Mouse (Mus musculus) neural tube, embryonic 14.5 days (tissue): ENCODE measurements at regions not wholly inside any gene's neighbourhood (a gene's known extent, or its start where the extent isn't known, plus 50 kb on each side); places are given as distances from the start of the nearest gene placed in this dataset.

Source experiments
- ATAC-seq: fragments of 200-750 bp; cut with Nextera tagmentation; 2 replicates; pipeline ENCODE4 v1.8.0; 2017; ENCODE audit warnings: low read depth, mild to moderate bottlenecking, moderate TSS enrichment, moderate library complexity
- H3K27ac ChIP-seq: fragments of 300-500 bp; sonication (generic); 2 replicates; pipeline ENCODE4 v1.5.1; 2014; ENCODE audit warnings: low read depth, mild to moderate bottlenecking, control low read depth, low read length, moderate library complexity, mixed read lengths
- H3K27me3 ChIP-seq: fragments of 300-500 bp; sonication (generic); 2 replicates; pipeline ENCODE4 v1.6.1; 2014; ENCODE audit warnings: low read length; ENCODE audit not compliant: control insufficient read depth, insufficient read depth
- H3K36me3 ChIP-seq: fragments of 300-500 bp; sonication (generic); 2 replicates; pipeline ENCODE4 v1.6.1; 2014; ENCODE audit warnings: low read length, mixed read lengths; ENCODE audit not compliant: control insufficient read depth, insufficient read depth
- H3K4me1 ChIP-seq: fragments of 300-500 bp; sonication (generic); 2 replicates; pipeline ENCODE4 v1.6.1; 2014; ENCODE audit warnings: low read length; ENCODE audit not compliant: control insufficient read depth, insufficient read depth
- H3K4me2 ChIP-seq: fragments of 300-500 bp; sonication (generic); 2 replicates; pipeline ENCODE4 v1.6.1; 2014; ENCODE audit warnings: mild to moderate bottlenecking, low read depth, low read length, control low read depth
- H3K4me3 ChIP-seq: fragments of 300-500 bp; sonication (generic); 2 replicates; pipeline ENCODE4 v1.5.1; 2014; ENCODE audit warnings: low read depth, low read length, control low read depth, mixed read lengths
- H3K9ac ChIP-seq: fragments of 300-500 bp; sonication (generic); replicated peaks from 2 replicates; pipeline ENCODE4 v1.6.1; 2014; ENCODE audit warnings: low read depth, mild to moderate bottlenecking, control low read depth, low read length, mixed read lengths
- H3K9me3 ChIP-seq: fragments of 300-500 bp; sonication (generic); 2 replicates; pipeline ENCODE4 v1.6.1; 2016; ENCODE audit warnings: low read length; ENCODE audit not compliant: control insufficient read depth
- WGBS: fragments of 180-500 bp; shearing (Covaris S2); extraction: QIAGEN DNeasy Blood & Tissue Kit; methylation state at CpG from one replicate; pipeline ENCODE4 v1.1.7; 2014; 5-methylcytosine and 5-hydroxymethylcytosine counted together

DNA sequence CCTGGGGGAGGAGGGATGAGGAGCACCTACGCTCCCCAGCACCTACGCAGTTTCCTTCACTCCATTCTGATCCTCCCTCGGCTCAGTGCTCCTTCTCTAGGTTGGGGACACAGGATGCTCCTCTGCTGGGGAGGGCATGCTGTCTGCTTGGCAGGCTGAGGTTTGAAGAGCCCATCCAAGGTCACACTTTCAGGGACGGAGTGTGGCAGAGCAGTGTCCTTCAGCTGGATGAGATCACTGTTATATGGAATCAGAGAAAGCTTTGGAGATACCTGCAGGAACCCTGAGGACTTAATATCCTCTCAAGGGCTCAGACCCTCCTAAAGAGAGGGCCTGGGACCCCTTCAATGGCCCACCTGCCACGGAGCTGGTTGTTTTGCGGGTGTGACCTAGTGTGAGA, 60.5 kb downstream of the Klhdc7a start:
- Histone ChIP-seq H3K9ac (no peak overlapping the region), H3K36me3 (no peaks in the 10 kb centered on the region), H3K4me3 (no peak overlapping the region), H3K27ac (no peak overlapping the region), H3K4me2 (no peak overlapping the region), H3K4me1 (0 out of 2 replicates have a peak, but pooled peaks cover 3% of the 10 kb centered on the region), H3K27me3 (no peaks in the 10 kb centered on the region), H3K9me3 (no peaks in the 10 kb centered on the region)
- no peak for ATAC-seq
- WGBS = 90% methylated on average over 6 of the region's 6 CpGs

DNA sequence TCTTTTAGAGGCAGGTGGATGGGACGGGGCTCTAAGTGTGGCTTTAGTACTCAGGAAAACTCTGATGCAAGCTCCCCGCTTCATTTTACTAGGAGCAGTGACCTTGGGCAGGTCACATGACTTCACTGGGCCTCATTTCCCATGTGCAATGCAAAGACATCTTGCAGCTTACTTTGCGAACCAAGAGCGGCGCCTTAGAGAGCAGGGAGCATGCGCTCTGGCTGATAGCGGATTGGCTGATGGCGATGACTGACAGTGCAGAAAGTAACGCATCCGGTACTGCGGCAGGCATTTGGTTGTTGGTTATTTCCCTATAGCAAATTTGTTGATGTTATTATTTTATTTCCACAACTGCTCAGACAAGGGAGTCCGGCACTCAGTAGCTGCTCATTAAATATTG, 61.6 kb downstream of the Klhdc7a start:
- H3K36me3 ChIP-seq = no peaks in the 10 kb centered on the region
- no peak overlapping the region for H3K9ac ChIP-seq
- ATAC-seq = no peak
- no peak overlapping the region for H3K4me3 ChIP-seq
- no peak overlapping the region for H3K4me2 ChIP-seq
- 0 out of 2 replicates have a peak, but pooled peaks cover 3% of the 10 kb centered on the region for H3K4me1 ChIP-seq
- no peaks in the 10 kb centered on the region for H3K9me3 ChIP-seq
- 91% methylated on average over 12 of the region's 12 CpGs for WGBS
- H3K27me3 ChIP-seq = no peaks in the 10 kb centered on the region
- no peak overlapping the region for H3K27ac ChIP-seq

DNA sequence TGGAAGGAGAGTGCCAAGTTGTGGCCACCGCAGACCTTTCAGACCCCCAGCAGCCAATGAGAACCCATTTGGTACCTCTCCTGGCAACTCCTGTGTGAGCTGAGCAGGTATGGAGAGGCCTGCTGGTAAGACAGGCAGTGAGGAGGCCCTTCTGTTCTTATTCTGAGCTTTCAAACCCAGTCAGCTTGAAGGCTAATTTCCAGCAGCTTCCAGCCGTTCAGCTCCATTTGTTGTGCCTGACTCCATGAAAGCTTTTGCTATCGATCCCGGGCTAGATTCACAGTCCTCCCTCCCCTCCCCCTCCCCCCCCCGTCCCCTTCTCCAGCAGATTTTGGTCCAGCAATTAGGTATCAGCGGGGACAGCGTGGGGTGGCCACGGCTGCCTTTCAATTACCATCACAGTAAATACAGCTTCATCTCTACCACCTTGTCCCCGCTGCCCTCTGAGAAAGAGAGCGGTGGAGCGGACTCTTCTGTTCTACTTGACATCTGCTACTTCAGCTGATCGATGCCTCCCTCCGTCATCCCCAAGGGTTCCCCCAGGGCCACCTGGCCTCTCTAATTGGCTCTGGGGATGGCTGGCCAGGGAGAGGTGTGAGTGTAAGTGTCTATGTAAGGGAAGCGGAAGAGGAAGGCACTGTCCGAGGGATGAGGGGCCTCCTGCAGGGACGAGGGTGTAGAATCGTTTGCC, 62.6 kb downstream of the Klhdc7a start:
- H3K9ac ChIP-seq = no peak overlapping the region
- no peak overlapping the region for H3K4me2 ChIP-seq
- H3K27me3 ChIP-seq = no peaks in the 10 kb centered on the region
- H3K9me3 ChIP-seq = no peaks in the 10 kb centered on the region
- H3K36me3 ChIP-seq = no peaks in the 10 kb centered on the region
- no peak for ATAC-seq
- H3K4me3 ChIP-seq = no peak overlapping the region
- 25% methylated on average over 17 of the region's 17 CpGs for WGBS
- peak overlapping the region; percentile 44; the same call in 1 of the 2 replicates for H3K27ac ChIP-seq
- H3K4me1 ChIP-seq = 0 out of 2 replicates have a peak, but pooled peaks cover 3% of the 10 kb centered on the region

DNA sequence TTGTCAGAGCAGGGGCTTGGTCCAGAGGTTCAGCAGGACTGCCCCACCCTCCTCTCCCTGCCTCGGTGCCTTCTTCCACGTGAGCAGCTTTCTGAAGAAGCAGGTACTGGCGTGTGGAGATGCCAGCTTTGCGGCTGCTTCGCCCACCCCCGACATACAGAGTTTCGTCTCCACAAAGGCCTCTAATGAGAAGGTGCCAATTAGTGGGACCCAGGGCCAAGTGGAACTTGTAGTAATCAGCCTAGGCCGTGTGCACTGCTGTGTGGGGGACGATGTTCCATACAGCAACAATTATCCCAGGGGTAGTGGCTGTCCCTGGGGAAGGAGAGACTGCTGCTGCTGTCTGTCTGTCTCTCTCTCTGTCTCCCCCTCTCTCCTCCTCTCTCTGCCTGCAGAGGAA, 66.6 kb upstream of the Pax7 start:
- Histone ChIP-seq H3K4me3 (no peak overlapping the region), H3K27me3 (no peaks in the 10 kb centered on the region), H3K4me1 (no peaks in the 10 kb centered on the region), H3K27ac (no peak overlapping the region), H3K36me3 (no peaks in the 10 kb centered on the region), H3K9ac (no peak overlapping the region), H3K9me3 (no peaks in the 10 kb centered on the region), H3K4me2 (no peak overlapping the region)
- WGBS = 75% methylated on average over 9 of the region's 9 CpGs
- ATAC-seq = no peak

DNA sequence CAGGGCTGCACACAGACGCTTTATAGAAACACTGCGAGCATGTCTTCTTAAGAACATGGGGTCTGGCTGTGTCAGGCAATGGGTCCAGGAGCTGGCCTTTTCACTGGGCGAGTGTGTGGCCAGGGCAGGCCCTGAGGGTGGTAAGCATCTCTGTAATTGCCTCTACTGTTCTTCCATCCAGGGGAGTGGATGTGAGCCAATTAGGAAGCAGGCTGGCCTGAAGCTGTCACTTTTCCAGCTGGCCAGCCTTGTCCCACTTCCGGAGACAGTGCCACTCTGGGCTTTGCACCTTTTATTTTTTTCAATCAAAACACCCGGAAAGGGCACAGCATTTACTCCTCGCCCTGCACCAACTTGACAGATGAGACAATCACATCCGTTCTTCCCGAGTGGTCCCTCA, 66.1 kb upstream of the Pax7 start:
- Histone ChIP-seq H3K4me1 (no peaks in the 10 kb centered on the region), H3K9ac (no peak overlapping the region), H3K9me3 (no peaks in the 10 kb centered on the region), H3K4me3 (no peak overlapping the region), H3K27me3 (no peaks in the 10 kb centered on the region), H3K36me3 (no peaks in the 10 kb centered on the region), H3K4me2 (no peak overlapping the region), H3K27ac (no peak overlapping the region)
- no peak for ATAC-seq
- WGBS = 73% methylated on average over 8 of the region's 8 CpGs

DNA sequence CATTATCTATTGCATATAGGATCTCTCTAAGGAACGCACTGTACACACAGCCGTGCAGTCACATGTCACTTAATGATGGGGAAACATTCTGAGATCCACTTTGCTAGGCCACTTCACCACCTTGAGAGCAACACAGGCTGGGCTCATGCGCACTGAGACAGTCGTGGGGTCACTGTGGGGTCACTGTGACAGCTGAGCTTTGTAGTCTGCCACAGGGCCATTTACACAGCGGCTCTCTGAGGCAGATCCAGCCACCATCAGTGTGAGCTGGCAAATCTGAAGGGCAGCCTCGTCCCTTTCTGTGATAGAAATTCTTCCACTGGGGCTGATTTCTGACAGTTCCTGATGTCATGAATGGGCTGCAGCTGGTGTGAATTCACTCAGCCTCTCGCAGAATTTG, 59.4 kb upstream of the Pax7 start:
- 32% methylated on average over 7 of the region's 7 CpGs for WGBS
- no peaks in the 10 kb centered on the region for H3K9me3 ChIP-seq
- H3K27me3 ChIP-seq = no peaks in the 10 kb centered on the region
- no peak for ATAC-seq
- H3K4me1 ChIP-seq = no peaks in the 10 kb centered on the region
- H3K27ac ChIP-seq = no peak overlapping the region
- H3K36me3 ChIP-seq = no peaks in the 10 kb centered on the region
- H3K9ac ChIP-seq = no peak overlapping the region
- H3K4me3 ChIP-seq = no peak overlapping the region
- no peak overlapping the region for H3K4me2 ChIP-seq

DNA sequence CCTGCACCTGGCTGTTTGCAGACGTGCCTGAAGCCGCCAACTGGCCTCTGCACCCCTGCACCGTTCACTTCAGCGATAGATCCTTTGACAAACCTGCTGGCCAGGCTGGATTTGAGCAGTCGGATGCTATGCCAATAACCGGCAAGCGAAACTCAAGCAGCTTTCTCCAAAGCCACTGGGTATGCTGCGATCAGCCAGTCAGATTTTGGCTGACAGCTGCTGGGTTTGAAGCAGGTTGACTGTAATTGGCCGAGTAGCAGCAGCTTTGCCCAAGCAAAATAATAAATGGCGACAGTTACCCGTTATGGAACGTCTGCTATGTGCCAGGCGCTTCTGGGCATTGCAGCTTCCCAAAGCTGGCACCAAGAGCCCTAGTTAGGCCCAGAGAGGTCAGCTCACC, 55.7 kb upstream of the Pax7 start:
- ATAC-seq = no peak
- Histone ChIP-seq H3K9ac (no peak overlapping the region), H3K4me1 (no peaks in the 10 kb centered on the region), H3K9me3 (no peaks in the 10 kb centered on the region), H3K27me3 (no peaks in the 10 kb centered on the region), H3K36me3 (no peaks in the 10 kb centered on the region), H3K4me3 (no peak overlapping the region), H3K4me2 (no peak overlapping the region), H3K27ac (no peak overlapping the region)
- 78% methylated on average over 13 of the region's 13 CpGs for WGBS
